In the genomic region with DNA sequence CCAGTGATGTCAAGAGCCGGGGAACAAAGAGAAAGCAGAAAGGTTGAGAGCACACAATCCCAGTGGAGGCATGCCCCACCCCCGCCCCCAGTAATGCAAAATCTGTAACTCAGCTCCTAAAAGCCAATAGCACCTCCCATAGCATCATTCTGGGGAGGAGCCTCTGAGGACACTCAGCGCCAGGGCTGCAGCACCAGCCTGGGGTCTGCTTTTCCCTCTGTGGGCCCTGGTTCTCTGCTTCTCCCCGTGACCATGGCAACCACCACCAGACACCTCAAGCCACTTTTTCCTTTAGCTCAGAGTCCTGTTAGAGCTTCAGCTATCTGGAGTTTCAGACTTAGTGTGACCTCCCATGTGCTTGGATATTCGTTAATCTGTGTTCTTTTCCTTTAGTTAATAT, we compare ENCODE assay signal across 28 mouse cellular contexts. TPM values are rescaled to one million over a fixed set of nuclear protein-coding genes. Genes with fewer than 3 reads are reported as not detected.
DNase-seq lines count a peak whose midpoint lies in the region; ATAC-seq and TF ChIP-seq lines count a peak whose summit lies in the region.
"Had no signal": no experiment of that assay in that cellular context is flagged by ENCODE, and none has a peak within 500 bp of the region (broad histone marks: within the 10 kb centered on the region; RNA-seq: fewer than 3 reads in every experiment).

No protein-coding gene starts in this region.

- no peak for DNase-seq in midbrain, embryonic 11.5 days (ENCODE audit: low spot score, missing footprints)
- DNase-seq in midbrain, postnatal 0 days (ENCODE audit: low spot score), result no peak
- DNase-seq in MN1 (ENCODE audit: low spot score) (peak; percentile 24), ZHBTc4 (ENCODE audit: low read depth, low spot score) (peak; percentile 16)
- DNase-seq in urinary bladder, postnatal 14 days (ENCODE audit: low spot score), result no peak
- DNase-seq in neural tube, embryonic 10.5 days (ENCODE audit: extremely low spot score, low spot score), result no peak
- no peak for DNase-seq in frontal cortex, adult 2 months (ENCODE audit: extremely low spot score in 1 of 2, low spot score in 1 of 2)
- DNase-seq: adrenal gland, adult 8-10 months; adrenal gland, postnatal 25 days; cerebellum, adult 18-20 months; cerebellum, adult 9-10 months; cerebellum, postnatal 14 days; gastrocnemius, adult 2 months; gastrocnemius, postnatal 14 days; heart, adult 2 months had no signal

- no peak overlapping the region for H3K27ac ChIP-seq in midbrain, embryonic 11.5 days (ENCODE audit: low read depth, low read length)
- H3K27ac ChIP-seq in midbrain, postnatal 0 days (ENCODE audit: low read depth, low read length), result no peak overlapping the region
- no peak overlapping the region for H3K27ac ChIP-seq in midbrain, embryonic 15.5 days
- H3K27ac ChIP-seq: forebrain, embryonic 10.5 days; forebrain, embryonic 13.5 days; gastrocnemius, adult 2 months; heart, adult 2 months; hindbrain, embryonic 12.5 days; hindbrain, embryonic 15.5 days had no signal

- H3K27me3 ChIP-seq in midbrain, embryonic 11.5 days (ENCODE audit: control insufficient read depth, insufficient read depth, low read length), result no peaks in the 10 kb centered on the region
- no peaks in the 10 kb centered on the region for H3K27me3 ChIP-seq in midbrain, postnatal 0 days (ENCODE audit: insufficient read depth, low read length)
- no peaks in the 10 kb centered on the region for H3K27me3 ChIP-seq in midbrain, embryonic 15.5 days (replicated peaks)
- H3K27me3 ChIP-seq: forebrain, embryonic 13.5 days; hindbrain, embryonic 12.5 days; hindbrain, embryonic 15.5 days had no signal

- H3K4me3 ChIP-seq in midbrain, embryonic 11.5 days (ENCODE audit: low read depth, low read length), result no peak overlapping the region
- no peak overlapping the region for H3K4me3 ChIP-seq in midbrain, postnatal 0 days (ENCODE audit: low read depth, low read length)
- H3K4me3 ChIP-seq in midbrain, embryonic 15.5 days, result no peak overlapping the region
- H3K4me3 ChIP-seq: forebrain, embryonic 10.5 days; forebrain, embryonic 13.5 days; gastrocnemius, adult 2 months; heart, adult 2 months; hindbrain, embryonic 12.5 days; hindbrain, embryonic 15.5 days had no signal

- no peaks in the 10 kb centered on the region for H3K36me3 ChIP-seq in midbrain, embryonic 11.5 days (ENCODE audit: control insufficient read depth, insufficient read depth, low read length)
- no peaks in the 10 kb centered on the region for H3K36me3 ChIP-seq in midbrain, postnatal 0 days (ENCODE audit: insufficient read depth, low read length)
- no peaks in the 10 kb centered on the region for H3K36me3 ChIP-seq in midbrain, embryonic 15.5 days (replicated peaks)
- H3K36me3 ChIP-seq: forebrain, embryonic 10.5 days; hindbrain, embryonic 12.5 days; hindbrain, embryonic 15.5 days had no signal

- no peak overlapping the region for H3K9ac ChIP-seq in midbrain, embryonic 11.5 days (ENCODE audit: low read length)
- H3K9ac ChIP-seq in midbrain, postnatal 0 days (replicated peaks; ENCODE audit: low read length, poor library complexity, severe bottlenecking), result no peak overlapping the region
- H3K9ac ChIP-seq in midbrain, embryonic 15.5 days, result no peak overlapping the region
- H3K9ac ChIP-seq: forebrain, embryonic 13.5 days; hindbrain, embryonic 12.5 days; hindbrain, embryonic 15.5 days had no signal

- 60% methylated on average over 5 of the region's 5 CpGs for WGBS in midbrain, embryonic 11.5 days
- 50% methylated on average over 5 of the region's 5 CpGs for WGBS in midbrain, postnatal 0 days
- 64% methylated on average over 5 of the region's 5 CpGs for WGBS in midbrain, embryonic 15.5 days

- H3K9me3 ChIP-seq in midbrain, embryonic 11.5 days (ENCODE audit: control insufficient read depth, low read length), result no peaks in the 10 kb centered on the region
- no peaks in the 10 kb centered on the region for H3K9me3 ChIP-seq in midbrain, postnatal 0 days (ENCODE audit: low read length)
- no peaks in the 10 kb centered on the region for H3K9me3 ChIP-seq in midbrain, embryonic 15.5 days
- H3K9me3 ChIP-seq: forebrain, embryonic 10.5 days; forebrain, embryonic 13.5 days; hindbrain, embryonic 12.5 days; hindbrain, embryonic 15.5 days had no signal

- ATAC-seq in midbrain, embryonic 11.5 days (ENCODE audit: low FRiP score), result peak; percentile 24; the same call in 1 of the 2 replicates
- ATAC-seq in midbrain, postnatal 0 days (ENCODE audit: low FRiP score), result no peak
- ATAC-seq in midbrain, embryonic 15.5 days (replicated peaks), result peak; percentile 67; the same call in 1 of the 2 replicates
- ATAC-seq: activated CD4-positive, CD25-positive, alpha-beta regulatory T cell, adult 4 months; CD4-positive, CD25-positive, alpha-beta regulatory T cell, adult 4 months; forebrain, embryonic 13.5 days; forebrain, embryonic 16.5 days; inflammation-experienced regulatory T-cells, adult 6 months; Patski had no signal

- no peak overlapping the region for H3K4me2 ChIP-seq in midbrain, embryonic 11.5 days
- no peak overlapping the region for H3K4me2 ChIP-seq in midbrain, postnatal 0 days (ENCODE audit: low read depth, low read length, poor library complexity, severe bottlenecking)
- no peak overlapping the region for H3K4me2 ChIP-seq in midbrain, embryonic 15.5 days
- H3K4me2 ChIP-seq: forebrain, embryonic 13.5 days; heart, embryonic 11.5 days; hindbrain, embryonic 12.5 days; hindbrain, embryonic 15.5 days had no signal

- no peaks in the 10 kb centered on the region for H3K4me1 ChIP-seq in midbrain, embryonic 11.5 days (ENCODE audit: control insufficient read depth, insufficient read depth, low read length)
- H3K4me1 ChIP-seq in midbrain, postnatal 0 days (ENCODE audit: insufficient read depth, low read length), result no peaks in the 10 kb centered on the region
- H3K4me1 ChIP-seq in midbrain, embryonic 15.5 days, result no peaks in the 10 kb centered on the region
- H3K4me1 ChIP-seq: hindbrain, embryonic 12.5 days; hindbrain, embryonic 15.5 days had no signal

- TF ChIP-seq CTCF in midbrain, postnatal 0 days (IDR thresholded peaks at IDR 0.05), result no peak

RNA-seq across cellular contexts. Expression of gene Dazl, which starts 15.4 kb away (rescaled TPM):
- polyA plus RNA-seq in midbrain, embryonic 11.5 days (2014; fragmentation: Nextera tagmentation; extraction: Ambion mirVana), result 0.23 TPM in 1 of 2 replicates, not detected in the other
- 0.14 and 0.22 TPM in 2 replicates for total RNA-seq in midbrain, postnatal 0 days (2014; rRNA removed)
- 0.98 and 1.2 TPM in 2 replicates for polyA plus RNA-seq in midbrain, postnatal 0 days (2015; fragmentation: Nextera tagmentation; extraction: Ambion mirVana)
- polyA plus RNA-seq in midbrain, embryonic 15.5 days (2015; fragmentation: Nextera tagmentation; extraction: Ambion mirVana), result 0.37 and 0.43 TPM in 2 replicates
- polyA plus RNA-seq in frontal cortex, adult 2 months (2012; rRNA removed), result 2.3 and 2.9 TPM in 2 replicates
- polyA plus RNA-seq: C2C12; embryonic facial prominence, embryonic 11.5 days; forebrain, embryonic 10.5 days; Patski had no signal

Comparison
In these comparisons a context has a peak if more than half of its experiments do, and no peak if none do; other contexts are left out.
1. DNase-seq: peak in MN1 (single experiment) and ZHBTc4 (single experiment); none in midbrain, embryonic 11.5 days (single experiment), midbrain, postnatal 0 days (single experiment), urinary bladder, postnatal 14 days (single experiment), neural tube, embryonic 10.5 days (single experiment) and frontal cortex, adult 2 months (0 of 2).